Mouse (Mus musculus): ENCODE results near the gene Gbp7. TPM values are rescaled to one million over a fixed set of nuclear protein-coding genes. Genes with fewer than 3 reads are reported as not detected.

Gbp7 gene
- total RNA-seq (2023): 37.0 TPM

DNA sequence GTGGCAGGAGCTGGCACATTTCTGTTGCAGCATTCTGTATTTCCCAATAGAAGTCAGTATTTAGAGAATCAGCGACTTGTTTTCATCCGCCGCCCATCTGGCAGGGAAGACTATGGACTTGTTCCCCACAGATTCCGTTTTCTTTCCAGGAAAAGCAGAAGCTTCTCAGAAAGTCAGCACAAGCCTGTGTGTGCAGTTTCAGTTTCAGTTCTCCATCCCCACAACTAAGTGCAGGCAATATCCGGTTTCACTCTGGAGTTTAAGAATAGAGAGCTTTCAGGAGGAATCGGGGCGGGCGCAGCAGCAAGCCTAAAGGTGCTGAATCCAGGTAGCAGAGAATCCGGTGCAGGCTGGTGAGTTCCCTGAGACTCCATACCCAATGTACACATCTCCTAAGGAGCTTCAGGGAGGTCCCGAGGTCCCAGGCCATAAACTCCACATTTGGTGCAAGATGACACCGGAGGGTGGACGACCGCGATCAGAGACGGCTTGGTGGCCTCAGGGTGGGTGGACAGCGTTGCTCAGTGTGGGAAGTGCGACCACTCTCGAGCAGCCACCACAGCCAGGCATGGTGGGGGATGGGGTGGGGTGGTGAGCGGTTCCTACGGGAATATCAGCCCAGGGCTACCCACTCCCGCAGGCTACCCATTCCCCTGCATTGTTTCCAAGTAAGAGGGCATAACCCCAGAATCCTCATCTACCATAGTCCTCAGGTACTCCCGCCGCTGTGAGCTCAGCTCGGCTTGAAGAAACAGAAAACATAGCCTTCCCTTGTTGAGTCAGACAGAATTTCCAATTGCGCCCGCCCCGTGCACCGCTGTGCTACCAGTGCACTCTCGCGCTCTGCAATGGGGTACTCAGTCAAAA, at the start of gene Gbp7:
Gbp7 (plus strand) TSS at position 256 of the 867 bp plus-strand sequence.

DNA sequence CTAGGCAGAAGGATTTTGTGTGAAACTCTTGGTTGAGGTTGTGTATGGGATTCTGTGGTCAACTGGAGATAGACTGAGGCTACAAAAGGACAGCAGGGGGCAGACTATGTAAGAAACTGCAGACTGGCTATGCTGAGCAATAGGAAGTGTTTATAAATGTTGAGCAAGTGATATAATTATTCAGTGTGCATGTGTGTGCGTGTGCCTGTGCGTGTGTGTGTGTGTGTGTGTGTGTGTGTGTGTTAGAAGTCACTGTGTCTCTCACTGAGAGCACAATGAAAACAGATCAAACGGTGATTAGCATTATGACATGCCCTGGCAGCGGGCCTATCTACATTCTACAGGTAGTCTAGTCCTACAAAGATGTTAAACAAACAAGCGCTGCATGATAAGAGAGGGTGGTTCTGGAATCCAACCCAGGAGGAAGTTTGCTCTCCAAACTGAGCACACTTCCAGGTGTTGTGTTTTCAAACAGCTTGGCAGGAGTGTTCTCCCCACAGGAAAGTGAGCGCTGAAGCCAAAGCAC, 36.5 kb upstream of the Gbp7 start, which contains the start of gene Gbp5:
Gbp5 (plus strand) TSS at position 443 of the 526 bp plus-strand sequence.

DNA sequence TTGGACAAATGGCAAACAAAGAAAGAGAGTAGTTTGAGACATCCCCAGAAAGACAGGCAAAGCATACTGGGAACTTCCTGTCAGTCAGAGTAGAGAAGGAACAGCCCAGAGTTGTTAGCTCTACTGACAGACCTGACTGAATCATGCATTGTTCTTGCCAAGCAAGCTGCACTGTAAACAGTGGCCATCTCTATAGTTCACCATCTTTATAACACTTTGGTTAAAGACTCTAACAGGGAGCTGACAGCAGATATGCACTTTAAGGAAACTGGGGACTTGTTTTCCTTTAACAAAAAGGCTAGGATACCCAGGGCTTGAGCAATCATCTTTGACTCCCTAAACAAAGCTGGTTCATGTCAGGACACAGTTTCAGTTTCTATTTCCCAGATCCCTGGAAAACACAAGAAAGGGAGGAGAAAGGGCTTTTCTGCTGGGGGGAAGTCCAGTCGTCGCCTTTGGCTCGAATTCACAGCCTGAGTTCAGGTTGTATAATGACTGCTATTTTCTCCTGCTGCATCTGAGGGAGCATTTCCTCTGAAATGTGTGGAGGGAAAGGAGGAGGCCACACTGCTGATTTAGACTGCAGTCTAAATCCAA, 29.6 kb downstream of the Gbp7 start, which contains the start of gene Gbp3:
Gbp3 (plus strand) TSS at position 395 of the 597 bp plus-strand sequence.

DNA sequence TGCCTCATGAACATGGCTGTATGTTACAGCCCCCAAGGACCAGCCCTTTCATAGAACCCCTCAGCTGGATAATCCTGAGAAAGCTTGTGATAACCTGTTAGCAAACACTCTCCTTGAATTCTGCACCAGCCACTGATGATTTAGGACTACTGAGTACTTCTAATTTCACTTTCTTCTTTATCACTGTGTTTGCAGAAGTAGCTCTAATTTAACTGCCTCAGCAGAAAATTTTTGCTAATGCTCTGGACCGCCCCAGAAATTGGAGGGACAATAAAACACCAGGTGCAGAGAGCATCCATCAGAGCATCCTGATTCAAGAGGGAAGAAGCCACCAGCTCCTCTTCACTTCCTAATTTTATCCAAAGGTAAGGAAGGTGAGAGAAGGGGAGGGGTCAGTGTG, 64.4 kb downstream of the Gbp7 start, which contains the start of gene Gbp2b:
Gbp2b (plus strand) TSS at position 301 of the 400 bp plus-strand sequence.

Other genes starting within 250 kb of the Gbp7 start
- 46.6 TPM for gene Pdlim5, start 134.6 kb upstream of the Gbp7 start, total RNA-seq (2023)
- gene Gbp5, start 36.4 kb upstream of the Gbp7 start, total RNA-seq (2023): 18.6 TPM
- 106 TPM for gene Gbp3, start 29.7 kb downstream of the Gbp7 start, total RNA-seq (2023)
- gene Gbp2b, start 64.5 kb downstream of the Gbp7 start, total RNA-seq (2023): 0.26 TPM
- gene Gbp2, start 90.3 kb downstream of the Gbp7 start, total RNA-seq (2023): 27.0 TPM
- 2.8 TPM for gene Kyat3, start 170.7 kb downstream of the Gbp7 start, total RNA-seq (2023)
- gene Gtf2b, start 234.7 kb downstream of the Gbp7 start, total RNA-seq (2023): 63.9 TPM